Mouse (Mus musculus): ENCODE results near the gene Dido1.
"Not testable (repeated sequence)": the region's sequence is repeated elsewhere in the genome, so short reads cannot be mapped to it uniquely, and the experiment has no call there.

Dido1 gene

DNA sequence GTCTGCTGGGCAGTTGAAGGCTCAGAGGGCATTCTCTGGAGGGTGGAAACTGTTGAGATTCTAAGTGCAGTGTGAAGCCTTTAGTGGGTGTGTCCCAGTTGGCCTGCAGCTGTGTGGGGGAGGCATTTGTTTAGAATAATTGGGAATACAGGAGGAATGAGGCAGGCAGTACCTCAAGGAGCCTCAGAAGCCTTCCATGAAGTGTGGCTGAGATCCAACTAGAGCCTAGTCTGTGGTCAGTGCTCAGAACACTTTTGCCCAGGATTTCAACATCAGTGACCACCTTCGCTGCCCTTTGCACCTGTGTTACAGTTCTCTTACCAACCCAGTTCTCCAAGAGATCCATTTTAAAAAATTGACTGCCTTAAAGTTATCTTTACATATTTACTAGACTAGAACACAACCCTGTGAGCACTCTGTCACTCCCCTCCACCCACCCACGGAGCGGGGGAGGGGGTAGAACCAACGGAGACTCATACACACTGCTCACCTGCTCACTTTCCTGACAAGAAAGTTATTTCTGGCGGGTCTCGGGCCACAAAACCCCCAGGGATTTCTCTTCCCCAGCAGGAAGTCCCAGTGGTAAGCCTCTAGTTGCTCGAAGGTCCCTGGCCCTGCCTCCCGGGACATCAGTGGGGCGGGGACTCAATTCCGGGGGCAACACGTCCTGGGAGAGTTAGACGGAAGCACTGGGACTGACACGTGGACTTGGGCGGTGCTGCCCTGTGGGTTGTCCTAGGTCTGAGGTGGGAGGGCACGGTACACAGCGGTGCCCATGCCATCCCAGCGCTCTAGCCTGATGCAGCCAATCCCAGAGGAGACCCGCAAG lies 15.0 kb upstream of the Dido1 start, which contains the start of gene Slc17a9:
Gene Slc17a9, plus strand, starts transcription at position 679 of the 829 bp plus-strand sequence.
- peak; percentile 84 for DNase-seq (ENCODE audit: low read depth, low spot score)

DNA sequence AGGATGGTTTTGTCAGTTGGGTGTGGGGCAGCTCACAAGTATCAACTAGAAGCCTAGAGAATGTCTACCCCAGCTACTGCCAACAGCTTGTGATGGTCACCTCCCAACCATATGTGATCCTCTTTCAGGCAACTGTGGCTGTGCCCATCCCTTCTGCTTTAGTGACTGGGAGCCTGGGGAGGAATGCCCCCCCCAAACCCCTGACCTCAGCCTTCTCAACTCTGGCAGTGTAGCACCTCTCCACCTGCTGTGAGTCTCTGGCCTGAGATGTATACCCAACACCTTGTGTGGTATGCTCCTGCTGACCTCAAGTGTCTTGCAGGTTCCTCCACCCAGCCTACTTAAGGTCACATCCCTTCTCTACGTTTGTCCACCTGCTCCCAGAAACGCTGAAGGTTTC lies 14.1 kb upstream of the Dido1 start:
- DNase-seq (ENCODE audit: low read depth, low spot score): no peak

GRCm38 (mm10) chr2:180722748-180723147 lies 12.9 kb upstream of the Dido1 start:
- DNase-seq (ENCODE audit: low read depth, low spot score): not testable (repeated sequence)

- DNase-seq (ENCODE audit: low read depth, low spot score): no peak
Measured at GRCm38 (mm10) chr2:180712037-180712689, 2.4 kb upstream of the Dido1 start.

- peak; percentile 79 for DNase-seq (ENCODE audit: low read depth, low spot score)
Measured at GRCm38 (mm10) chr2:180711527-180711926, 1.7 kb upstream of the Dido1 start.

DNA sequence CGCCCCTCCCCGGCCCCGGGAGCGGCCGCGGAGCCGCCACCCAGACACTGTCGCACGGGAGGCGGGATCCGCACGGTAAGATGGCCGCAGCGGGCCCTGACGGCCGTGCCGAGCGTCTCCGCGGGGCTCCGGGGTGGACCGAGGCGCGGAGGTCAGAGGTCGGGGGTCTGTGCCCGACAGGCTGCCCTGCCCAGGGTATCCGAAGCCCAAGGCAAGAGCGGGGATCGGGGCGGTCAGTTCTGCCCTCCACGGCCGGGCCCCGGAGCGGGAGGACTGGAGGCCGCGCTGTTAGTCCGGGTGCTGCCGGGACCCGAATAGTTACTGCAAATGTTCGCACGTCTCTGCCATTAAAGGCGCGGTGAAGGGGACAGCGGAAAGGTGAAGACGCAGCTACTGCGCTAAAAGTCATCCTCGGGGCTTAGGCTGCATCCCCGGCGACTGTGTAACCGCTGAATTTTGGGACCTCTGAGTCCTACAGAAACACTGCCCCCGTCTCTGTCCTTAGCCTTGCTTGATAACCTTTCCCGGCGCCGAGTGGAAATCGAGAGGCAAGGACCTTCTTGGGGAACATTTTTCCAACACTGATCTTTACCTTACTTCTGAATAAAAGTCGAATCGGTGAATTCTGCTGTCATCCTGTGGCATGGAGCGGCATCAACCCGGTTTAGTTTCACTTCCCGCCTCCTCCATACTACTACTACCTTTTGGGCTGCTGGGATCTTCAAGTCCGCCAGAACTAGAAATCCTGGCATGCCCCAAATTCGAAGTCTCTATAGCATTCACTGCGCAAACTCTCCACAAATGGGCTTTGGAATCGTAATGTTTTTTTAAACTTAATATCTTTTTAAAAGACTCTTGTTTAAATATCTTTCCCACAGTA lies 717 bp upstream of the Dido1 start:
- DNase-seq (ENCODE audit: low read depth, low spot score): no peak

DNA sequence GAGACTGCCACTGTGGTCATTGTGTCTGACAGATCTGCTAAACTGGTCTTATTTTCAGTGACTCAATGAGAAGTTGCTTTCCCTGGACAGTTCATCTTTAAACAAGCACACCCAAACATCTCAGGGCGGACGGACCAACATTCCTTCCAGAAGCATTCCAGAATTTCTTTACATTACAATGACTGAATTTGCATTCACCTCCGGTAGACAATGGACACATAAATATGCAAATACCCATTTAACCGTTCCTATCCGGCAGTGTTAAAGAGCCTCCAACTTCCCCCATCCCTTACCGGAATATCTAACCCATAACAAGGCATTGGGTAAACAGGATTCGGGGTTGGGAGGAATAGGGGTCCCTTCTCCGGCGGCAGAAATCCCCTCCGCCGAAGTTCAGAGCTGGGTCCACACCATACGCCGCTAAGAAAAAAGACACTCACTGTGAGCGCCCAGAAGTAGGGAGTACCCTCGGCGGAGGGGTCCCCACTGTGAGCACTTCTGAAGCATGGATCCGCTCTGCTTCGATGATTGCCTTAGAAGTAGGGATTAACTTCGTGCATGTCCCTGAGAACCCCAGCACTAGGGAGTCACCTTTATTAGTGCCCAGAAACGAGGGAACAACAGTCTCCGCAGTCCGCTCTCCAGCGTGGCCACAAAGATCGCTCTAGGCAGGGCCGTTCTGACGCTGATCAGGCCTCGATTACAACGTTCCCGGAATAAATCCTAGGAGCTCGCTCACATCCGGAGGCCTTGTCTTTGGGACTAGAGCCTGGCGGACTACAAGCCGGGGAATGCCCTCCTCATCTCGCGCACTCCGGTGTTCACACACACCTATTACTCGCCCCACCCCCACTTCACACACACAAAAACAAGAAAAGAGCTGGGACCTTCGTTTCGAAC lies 526 bp downstream of the Dido1 start:
- DNase-seq (ENCODE audit: low read depth, low spot score): peak; percentile 96

DNA sequence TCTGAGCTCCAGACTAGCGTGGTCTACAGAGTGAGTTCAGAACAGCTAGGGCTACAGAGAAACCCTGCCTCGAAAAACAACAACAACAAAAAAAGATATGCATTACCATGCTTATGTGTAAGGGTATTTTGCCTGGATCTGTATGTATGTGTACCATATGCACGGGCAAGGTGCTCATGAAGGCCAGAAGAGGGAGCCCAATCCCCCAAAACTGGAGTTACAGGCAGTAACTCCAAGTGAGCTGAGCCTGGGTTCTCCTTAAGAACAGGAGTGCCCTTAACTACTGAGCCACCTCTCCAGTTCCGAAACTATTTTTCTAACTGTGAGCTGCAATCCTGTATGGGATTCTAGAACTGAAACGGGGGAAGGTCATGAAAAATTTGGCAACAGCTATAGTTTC lies 3.8 kb downstream of the Dido1 start:
- DNase-seq (ENCODE audit: low read depth, low spot score): peak; percentile 81

DNA sequence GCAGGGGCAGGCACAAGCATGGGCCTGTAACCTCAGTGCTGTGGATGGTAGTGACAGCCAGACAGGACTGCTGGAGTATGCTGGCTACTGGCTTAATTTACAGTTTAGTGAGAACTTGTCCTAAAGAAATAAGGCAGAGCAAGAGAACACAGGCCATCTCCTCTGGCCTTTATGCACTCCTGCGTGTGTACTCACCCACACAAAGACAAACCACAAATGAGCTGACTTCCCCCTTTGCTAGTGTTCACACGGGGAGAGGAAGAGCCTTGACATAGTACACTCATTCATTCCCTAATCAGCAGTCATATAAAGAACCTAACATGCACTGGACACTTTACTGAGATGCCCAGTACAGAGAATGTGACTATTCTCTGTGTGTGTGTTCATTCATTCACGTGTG lies 4.7 kb downstream of the Dido1 start:
- DNase-seq (ENCODE audit: low read depth, low spot score): no peak

DNA sequence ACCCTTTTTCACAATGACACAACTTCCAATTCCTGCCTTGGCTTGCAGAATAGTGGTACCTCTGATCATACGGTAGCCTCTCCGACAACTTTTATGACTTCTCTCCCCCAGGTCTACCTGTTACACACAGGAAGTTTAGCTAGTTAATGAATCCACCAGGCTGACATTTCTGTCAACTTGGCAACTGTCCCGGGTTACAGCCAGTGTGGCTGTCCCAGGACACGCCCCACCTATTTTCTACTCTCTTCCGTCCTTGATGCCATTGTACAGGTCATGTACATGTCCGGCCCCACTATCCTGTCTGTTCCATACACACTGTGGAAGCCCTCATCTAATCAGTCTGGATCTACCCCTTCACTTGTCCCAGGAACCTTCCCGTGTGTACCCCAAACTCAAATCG lies 5.2 kb downstream of the Dido1 start:
- DNase-seq (ENCODE audit: low read depth, low spot score): peak; percentile 38

- no peak for DNase-seq (ENCODE audit: low read depth, low spot score)
Measured at GRCm38 (mm10) chr2:180703645-180704359, 6.0 kb downstream of the Dido1 start.

GRCm38 (mm10) chr2:180703175-180703574 lies 6.6 kb downstream of the Dido1 start:
- DNase-seq (ENCODE audit: low read depth, low spot score): no peak

DNA sequence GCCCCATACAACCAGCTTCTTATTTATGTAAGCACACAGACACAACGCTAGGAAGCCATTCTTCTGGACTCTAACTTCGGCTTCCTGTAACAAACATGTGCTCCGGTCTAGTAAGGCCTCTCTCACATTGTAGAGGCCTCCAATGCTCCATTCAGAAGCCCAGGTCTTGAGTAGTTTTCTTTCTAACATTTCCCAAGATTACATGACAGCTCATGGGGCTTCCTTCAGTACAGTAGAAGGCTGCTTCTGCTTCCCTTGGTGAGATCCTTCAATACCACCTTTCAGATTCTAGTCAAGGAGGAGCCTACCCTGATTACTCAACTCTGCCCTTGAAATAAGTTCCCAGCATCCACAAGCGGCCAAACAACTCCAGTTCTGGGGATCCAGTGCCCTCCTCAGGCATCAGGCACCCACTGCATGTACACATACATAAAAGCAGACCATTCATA lies 7.1 kb downstream of the Dido1 start:
- peak; percentile 42 for DNase-seq (ENCODE audit: low read depth, low spot score)

DNA sequence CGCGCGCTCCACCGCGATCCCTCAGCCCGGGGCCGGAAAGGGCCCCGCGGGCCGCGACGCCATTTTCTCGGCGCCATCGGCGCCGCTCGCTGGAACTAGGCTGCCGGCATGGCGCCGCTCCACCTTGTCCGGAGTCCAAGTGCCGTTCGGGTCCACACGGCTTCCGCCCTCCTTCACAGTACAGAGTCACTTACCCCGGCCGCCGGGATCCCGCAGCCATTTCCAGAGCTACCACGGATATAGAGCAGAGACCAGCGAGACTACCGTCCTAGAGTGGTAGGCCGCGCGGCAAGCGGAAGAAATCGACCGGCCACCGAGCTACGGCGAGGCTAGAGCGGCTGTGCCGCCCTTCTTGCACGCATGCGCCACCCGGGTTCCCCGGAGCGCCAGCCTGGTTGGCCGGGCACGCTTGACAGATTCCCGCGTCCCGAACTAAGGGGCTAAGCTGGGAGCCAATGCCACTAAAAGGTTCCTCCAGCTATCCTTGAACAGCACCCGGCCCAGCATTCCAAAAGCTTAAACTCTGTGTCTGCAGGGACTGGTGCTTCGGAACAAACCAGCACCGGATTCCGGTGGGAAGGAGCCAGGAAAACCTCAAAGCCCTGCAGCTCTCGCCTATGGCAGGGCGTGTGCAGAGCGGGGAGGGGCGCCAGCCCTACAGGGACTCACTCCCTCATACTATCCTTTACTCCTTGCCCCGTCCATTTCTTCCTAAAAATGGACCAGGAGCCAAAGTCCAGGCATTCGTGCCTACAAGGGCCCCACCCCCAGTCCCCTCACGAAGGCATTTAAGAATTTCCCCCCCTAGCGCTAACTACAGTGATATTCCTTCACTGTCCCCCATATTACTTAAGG lies 7.8 kb downstream of the Dido1 start:
- peak; percentile 91 for DNase-seq (ENCODE audit: low read depth, low spot score)

DNA sequence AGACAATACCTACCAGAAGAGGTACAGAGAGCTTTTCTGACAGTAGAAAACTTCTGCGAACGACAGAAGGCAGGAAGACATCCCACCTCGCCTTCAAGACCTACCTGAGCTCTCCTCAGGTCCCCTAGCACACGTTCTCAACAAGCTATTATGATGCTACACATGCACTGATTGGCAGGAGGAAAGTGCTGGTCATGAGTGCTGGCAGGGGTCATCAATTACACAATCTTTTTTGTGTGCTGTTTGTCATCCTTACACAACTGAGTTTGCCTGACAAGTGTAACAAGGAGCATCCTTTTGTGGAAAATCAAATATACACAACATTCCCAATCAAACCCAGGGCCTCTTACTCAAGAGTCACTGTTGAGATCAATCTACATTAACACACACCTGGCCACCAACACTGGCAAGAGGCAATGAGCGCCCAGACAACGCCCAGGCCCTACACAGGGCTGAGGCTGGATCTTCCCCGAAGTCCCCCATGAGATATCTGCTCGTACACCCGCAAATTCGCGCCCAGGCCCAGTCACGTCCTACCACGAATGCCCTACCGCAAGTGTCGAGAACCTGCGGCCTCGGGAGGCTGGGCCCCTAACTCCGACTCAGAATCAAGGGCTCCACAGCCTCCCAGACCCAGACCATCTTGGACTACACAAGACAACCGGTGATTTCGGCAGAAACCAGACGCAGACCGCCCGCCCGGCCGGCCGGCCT lies 8.6 kb downstream of the Dido1 start:
- peak; percentile 47 for DNase-seq (ENCODE audit: low read depth, low spot score)

DNA sequence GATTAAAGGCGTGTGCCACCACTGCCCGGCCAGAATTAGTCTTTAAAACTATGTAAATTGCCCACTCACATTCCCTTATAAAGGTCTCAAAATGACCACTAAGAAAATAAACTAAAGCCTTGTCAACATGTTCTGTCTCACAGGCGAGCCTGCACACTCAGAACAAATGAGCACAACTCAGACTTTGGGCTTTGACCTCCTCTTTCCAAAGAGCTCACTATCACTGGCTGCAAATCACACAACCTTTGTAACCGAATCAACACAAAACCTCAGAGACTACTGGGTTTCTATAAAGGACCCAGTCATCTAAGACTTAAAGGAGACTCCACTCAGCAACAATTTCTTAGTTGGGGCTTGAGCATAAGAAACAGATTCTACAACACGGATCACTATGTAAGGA lies 9.3 kb downstream of the Dido1 start:
- no peak for DNase-seq (ENCODE audit: low read depth, low spot score)

- no peak for DNase-seq (ENCODE audit: low read depth, low spot score)
Measured at GRCm38 (mm10) chr2:180695176-180695575, 14.6 kb downstream of the Dido1 start.

- DNase-seq (ENCODE audit: low read depth, low spot score): peak; percentile 57
Measured at GRCm38 (mm10) chr2:180692630-180693029, 17.2 kb downstream of the Dido1 start.

- no peak for DNase-seq (ENCODE audit: low read depth, low spot score)
Measured at GRCm38 (mm10) chr2:180689841-180690240, 20.0 kb downstream of the Dido1 start.

Data from ZHBTc4 (cell line).